Mouse (Mus musculus) erythroblast, adult 5-6 weeks (primary cell): ENCODE measurements around the gene Dcaf12l2. TPM values are rescaled to one million over a fixed set of nuclear protein-coding genes. Genes with fewer than 3 reads are reported as not detected.

Experiments
- ATAC-seq: replicated peaks from 2 replicates; pipeline ENCODE4 v1.8.0; 2016; ENCODE audit warnings: moderate number of reproducible peaks, mild to moderate bottlenecking, moderate TSS enrichment, inconsistent platforms; ENCODE audit not compliant: poor library complexity, low FRiP score, severe bottlenecking
- total RNA-seq, 2 experiments: library from RNA; stranded (forward) in 1 of 2; stranded (reverse) in 1 of 2; fragments of 150-400 nt in 1 of 2; fragments of 200-764, 138-1000 nt in 1 of 2; gene quantifications; 2 replicates each; pipeline versions ENCODE4 v1.2.3 to v1.2.4; 2015 to 2017; ENCODE audit warnings: low replicate concordance in 2 of 2

Dcaf12l2 gene
- not detected in 2 replicates for total RNA-seq (2015; ENCODE audit: low replicate concordance)
- not detected in 2 replicates for total RNA-seq (2017; ENCODE audit: low replicate concordance)

DNA sequence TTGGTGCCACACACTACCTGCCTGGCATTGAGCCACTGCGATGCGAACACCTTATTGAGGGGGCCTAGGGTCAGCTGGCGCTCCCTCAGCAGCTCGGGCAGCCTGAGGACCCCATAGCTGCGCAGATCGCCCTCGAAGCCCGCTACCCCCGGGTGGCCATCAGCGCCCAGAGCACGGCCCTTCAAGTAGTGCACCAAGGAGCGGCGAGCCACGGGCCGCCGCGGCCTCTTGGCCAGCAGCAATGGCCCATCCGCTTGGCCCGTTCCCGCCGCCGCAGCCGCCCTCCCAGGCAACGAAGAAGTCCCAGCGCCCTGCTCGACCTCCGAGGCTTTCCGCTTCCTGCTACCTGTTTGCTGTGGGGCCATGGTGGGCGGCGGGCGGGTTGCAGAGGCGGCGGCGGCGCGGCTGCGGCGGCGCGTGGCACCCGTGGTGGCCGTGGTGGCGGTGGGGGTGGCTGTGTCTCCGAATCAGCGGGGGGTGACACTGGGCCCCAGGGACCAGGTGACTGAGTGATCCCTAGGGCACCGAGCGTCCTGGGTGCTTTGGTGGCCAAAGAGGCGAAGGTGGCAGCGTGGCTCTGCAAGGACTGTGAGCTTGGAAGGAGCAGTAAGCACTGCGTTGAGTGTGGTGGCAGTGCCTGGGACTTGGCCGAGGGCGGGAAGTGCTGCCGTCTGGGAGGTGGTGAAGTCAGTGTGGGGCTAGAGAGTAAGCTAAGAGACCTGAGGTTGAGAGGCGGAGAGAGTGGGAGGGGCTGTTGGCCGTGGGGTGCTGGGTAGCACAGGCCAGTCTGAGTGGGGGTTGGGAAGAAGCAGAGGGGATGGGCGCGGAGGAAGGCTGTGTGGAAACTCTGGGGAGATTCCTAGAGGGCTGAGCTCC lies at the start of gene Dcaf12l2:
Gene Dcaf12l2, minus strand, starts transcription at position 697 of the 876 bp plus-strand sequence.
- no peak for ATAC-seq

- no peak for ATAC-seq
Measured at GRCm38 (mm10) chrX:44367280-44367645, 879 bp downstream of the Dcaf12l2 start.
